Comparison of ENCODE assay signal across 20 mouse cellular contexts in genomic region chr15:41375906-41376305, GRCm38 (mm10).
"Had no signal": no experiment of that assay in that cellular context is flagged by ENCODE, and none has a peak within 500 bp of the region (broad histone marks: within the 10 kb centered on the region; RNA-seq: fewer than 3 reads in every experiment).

No protein-coding gene starts in this region.

- H3K27me3 ChIP-seq: lung, embryonic 15.5 days; megakaryocyte, embryonic 14.5 days; midbrain, embryonic 13.5 days; midbrain, embryonic 15.5 days; neural tube, embryonic 13.5 days; neural tube, embryonic 15.5 days had no signal

- DNase-seq: liver, postnatal 0 days; lung, adult 2 months; lung, postnatal 14 days; lung, postnatal 36 days; retina, postnatal 1 day; right cerebral cortex, postnatal 25 days; right cerebral cortex, postnatal 4 days; spleen, adult 18-20 months; thymus, adult 18-20 months; thymus, postnatal 25 days; thymus, postnatal 4 days had no signal

- H3K27ac ChIP-seq: lung, embryonic 15.5 days; macrophage; midbrain, embryonic 13.5 days; midbrain, embryonic 15.5 days; neural tube, embryonic 13.5 days; neural tube, embryonic 15.5 days had no signal

- H3K9me3 ChIP-seq: lung, embryonic 15.5 days; megakaryocyte, embryonic 14.5 days; midbrain, embryonic 13.5 days; midbrain, embryonic 15.5 days; neural tube, embryonic 13.5 days; neural tube, embryonic 15.5 days had no signal

- H3K9ac ChIP-seq: liver, postnatal 0 days; lung, embryonic 15.5 days; midbrain, embryonic 13.5 days; midbrain, embryonic 15.5 days; neural tube, embryonic 13.5 days; neural tube, embryonic 15.5 days had no signal

- H3K36me3 ChIP-seq: lung, embryonic 15.5 days; midbrain, embryonic 13.5 days; midbrain, embryonic 15.5 days; neural tube, embryonic 13.5 days; neural tube, embryonic 15.5 days had no signal

- H3K4me3 ChIP-seq: lung, embryonic 15.5 days; megakaryocyte, embryonic 14.5 days; midbrain, embryonic 13.5 days; midbrain, embryonic 15.5 days; neural tube, embryonic 13.5 days; neural tube, embryonic 15.5 days had no signal

- ATAC-seq: liver, postnatal 0 days; lung, postnatal 0 days; midbrain, embryonic 13.5 days; midbrain, embryonic 15.5 days had no signal

- H3K4me2 ChIP-seq: lung, embryonic 15.5 days; midbrain, embryonic 11.5 days; midbrain, embryonic 13.5 days; midbrain, embryonic 15.5 days; neural tube, embryonic 13.5 days; neural tube, embryonic 15.5 days had no signal

- H3K4me1 ChIP-seq: lung, embryonic 15.5 days; megakaryocyte, embryonic 14.5 days; midbrain, embryonic 13.5 days; midbrain, embryonic 15.5 days; neural tube, embryonic 13.5 days; neural tube, embryonic 15.5 days had no signal
